Mouse (Mus musculus) spleen, adult 2 months (tissue): ENCODE results near the gene Atg4a-ps. TPM values are rescaled to one million over a fixed set of nuclear protein-coding genes. Genes with fewer than 3 reads are reported as not detected.

Experiments used
- DNase-seq, 2 experiments: peaks; one replicate each; pipeline versions ENCODE4 v3.0.0 to v3.0.0-alpha.2; 2012 to 2021; ENCODE audit warnings: low spot score in 2 of 2, low read depth in 1 of 2
- H3K27ac ChIP-seq: fragments of 200-500 bp; 2 replicates; pipeline ENCODE4 v1.5.1; 2012; ENCODE audit warnings: low read length, inconsistent platforms; ENCODE audit not compliant: insufficient read depth
- H3K27me3 ChIP-seq: fragments of 200-500 bp; 2 replicates; pipeline ENCODE4 v1.6.1; 2012; ENCODE audit warnings: mild to moderate bottlenecking, moderate library complexity, low read length, inconsistent platforms; ENCODE audit not compliant: control insufficient read depth, insufficient read depth
- H3K36me3 ChIP-seq: fragments of 200-500 bp; 2 replicates; pipeline ENCODE4 v1.6.1; 2012; ENCODE audit warnings: mild to moderate bottlenecking, low read length, inconsistent platforms; ENCODE audit not compliant: control insufficient read depth, insufficient read depth
- H3K4me1 ChIP-seq: fragments of 200-500 bp; 2 replicates; pipeline ENCODE4 v1.6.1; 2011; ENCODE audit warnings: inconsistent platforms; ENCODE audit not compliant: control insufficient read depth, insufficient read depth, insufficient read length
- H3K4me3 ChIP-seq: fragments of 200-500 bp; 2 replicates; pipeline ENCODE4 v1.5.1; 2011; ENCODE audit warnings: mild to moderate bottlenecking, inconsistent platforms; ENCODE audit not compliant: insufficient read depth, insufficient read length; ENCODE audit errors: extremely low read depth
- CTCF ChIP-seq: fragments of 200-500 bp; IDR thresholded peaks from 2 replicates; pipeline ENCODE4 v1.5.1; 2011; ENCODE audit warnings: mild to moderate bottlenecking, inconsistent platforms; ENCODE audit not compliant: insufficient read depth, insufficient read length, insufficient replicate concordance; ENCODE audit errors: extremely low read depth
- POLR2A ChIP-seq: fragments of 200-500 bp; IDR thresholded peaks from 2 replicates; pipeline ENCODE4 v1.6.1; 2011; ENCODE audit warnings: low read depth, low read length, inconsistent platforms
- WGBS: fragments of 180-500 bp; shearing (Covaris S2); methylation state at CpG from one replicate; pipeline ENCODE4 v1.1.7; 2018; 5-methylcytosine and 5-hydroxymethylcytosine counted together
- polyA plus RNA-seq: library from polyadenylated mRNA; depleted of rRNA; stranded (reverse); fragments of >200 nt; gene quantifications from 2 replicates; pipeline ENCODE4 v1.2.3, GENCODE M21; 2012

Gene Atg4a-ps
- polyA plus RNA-seq, 1 experiment: not detected

DNA sequence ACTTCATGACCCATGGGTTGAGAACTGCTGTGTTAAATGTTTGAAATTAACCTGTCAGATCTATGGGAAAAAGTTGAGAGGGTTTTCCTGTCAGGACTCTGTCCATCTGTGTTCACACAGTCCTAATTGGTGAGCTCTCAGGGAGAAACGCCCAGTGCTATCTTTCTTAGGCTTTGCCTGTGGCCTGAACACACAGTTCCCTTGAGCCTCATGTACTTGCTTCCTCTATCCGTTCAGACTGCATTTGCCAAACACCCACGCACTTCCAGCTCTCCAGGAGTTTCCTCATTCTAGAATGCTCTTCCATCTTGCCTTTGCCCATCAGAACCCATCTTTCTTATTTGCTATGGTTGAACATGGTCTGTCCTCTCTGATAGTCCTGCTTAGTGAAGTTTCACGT is 2.6 kb upstream of the Atg4a-ps start:
- no peak overlapping the region for H3K27ac ChIP-seq
- no peaks in the 10 kb centered on the region for H3K4me1 ChIP-seq
- no peaks in the 10 kb centered on the region for H3K27me3 ChIP-seq
- TF ChIP-seq CTCF: no peak
- H3K4me3 ChIP-seq: no peak overlapping the region
- no peaks in the 10 kb centered on the region for H3K36me3 ChIP-seq
- no peak for DNase-seq
- 84% methylated on average over 4 of the region's 4 CpGs for WGBS

DNA sequence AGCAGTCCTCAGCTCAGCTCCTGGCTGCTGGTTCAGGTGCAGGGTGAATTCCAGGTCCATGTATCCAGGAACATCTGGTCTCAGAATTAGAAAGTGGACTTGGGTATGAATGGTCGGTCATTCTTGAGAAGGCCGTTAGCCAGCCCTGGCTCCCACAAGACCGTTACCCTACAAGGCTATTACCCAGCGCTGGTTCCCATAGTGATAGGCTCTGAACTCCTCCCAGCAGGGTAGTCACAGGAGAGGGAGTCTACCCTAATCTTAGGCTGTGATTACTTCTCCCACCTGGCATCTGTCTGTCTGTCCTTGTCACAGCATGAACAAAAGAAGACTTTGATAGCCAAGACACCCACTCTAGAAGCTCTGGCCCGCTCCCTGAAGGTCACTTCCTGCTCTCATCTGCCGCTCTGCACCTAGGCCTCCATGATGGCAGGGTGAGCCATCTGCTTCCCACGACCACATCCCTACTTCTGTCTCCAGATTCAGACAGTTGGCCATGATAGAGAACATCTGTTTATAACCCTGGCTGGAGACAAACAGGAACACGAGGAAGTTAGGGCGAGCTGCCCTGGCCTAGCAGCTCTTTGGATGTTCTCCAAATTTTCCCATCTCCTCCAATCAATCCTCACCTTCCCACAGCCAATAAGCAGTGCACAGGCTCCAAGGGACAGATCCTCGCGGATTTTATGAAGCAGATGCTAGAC is 1.4 kb upstream of the Atg4a-ps start:
- Histone ChIP-seq H3K4me3 (no peak overlapping the region), H3K36me3 (no peaks in the 10 kb centered on the region), H3K27me3 (no peaks in the 10 kb centered on the region), H3K4me1 (no peaks in the 10 kb centered on the region), H3K27ac (no peak overlapping the region)
- 86% methylated on average over 11 of the region's 11 CpGs for WGBS
- no peak for TF ChIP-seq CTCF
- no peak for TF ChIP-seq POLR2A
- no peak for DNase-seq

DNA sequence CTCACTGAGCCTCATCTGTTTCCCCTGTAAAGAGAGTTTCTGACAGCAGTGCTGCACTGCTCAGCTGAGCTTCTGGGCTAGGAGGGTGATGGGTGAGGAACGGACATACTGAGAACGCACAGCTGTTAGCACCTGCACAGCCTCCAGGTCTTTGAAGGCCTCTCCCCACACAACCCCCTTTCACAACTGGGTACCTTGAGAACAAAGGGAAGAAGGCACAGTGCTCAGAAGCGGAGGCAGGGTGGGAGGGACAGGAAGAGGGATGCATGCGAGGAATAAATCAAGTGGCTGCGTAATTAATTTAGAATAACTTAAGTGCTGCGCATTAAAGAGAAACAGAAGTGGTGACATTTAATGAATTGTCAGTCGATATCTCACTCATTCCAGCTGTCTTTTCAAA is 4.6 kb downstream of the Atg4a-ps start:
- no peaks in the 10 kb centered on the region for H3K27me3 ChIP-seq
- DNase-seq: no peak
- no peak for TF ChIP-seq POLR2A
- TF ChIP-seq CTCF: no peak
- no peaks in the 10 kb centered on the region for H3K4me1 ChIP-seq
- H3K36me3 ChIP-seq: no peaks in the 10 kb centered on the region
- WGBS: 51% methylated on average over 7 of the region's 7 CpGs
- H3K27ac ChIP-seq: no peak overlapping the region
- H3K4me3 ChIP-seq: no peak overlapping the region

DNA sequence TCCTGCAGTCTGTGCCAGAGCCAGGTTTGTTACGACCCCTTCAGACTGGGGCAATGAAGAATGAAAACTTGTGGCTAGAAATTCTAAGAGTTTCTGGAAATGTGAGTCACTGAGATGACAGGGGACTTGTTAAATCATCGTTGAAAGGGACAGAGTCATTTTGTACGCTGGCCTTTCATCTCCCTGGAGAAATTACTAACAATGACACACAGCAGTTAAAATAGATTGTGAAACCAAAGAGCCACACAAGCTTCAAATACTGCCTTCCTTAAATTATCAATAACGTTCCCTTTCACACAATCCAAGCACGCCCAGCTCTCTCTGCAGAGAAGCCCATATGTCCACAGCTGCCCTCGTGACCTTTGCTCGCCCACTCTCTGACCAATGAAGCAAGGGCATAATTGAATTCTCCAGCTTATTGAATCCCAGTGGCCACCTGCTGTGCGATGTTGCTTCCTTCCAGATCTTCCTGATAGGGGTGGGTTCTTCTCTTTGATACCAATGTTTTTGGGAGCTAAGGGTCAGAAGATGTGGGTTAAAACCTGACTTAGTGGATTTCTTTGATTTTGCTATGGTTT is 5.6 kb downstream of the Atg4a-ps start:
- TF ChIP-seq POLR2A: no peak
- no peak for TF ChIP-seq CTCF
- no peak for DNase-seq
- no peak overlapping the region for H3K4me3 ChIP-seq
- H3K27me3 ChIP-seq: no peaks in the 10 kb centered on the region
- 77% methylated on average over 8 of the region's 8 CpGs for WGBS
- no peak overlapping the region for H3K27ac ChIP-seq
- no peaks in the 10 kb centered on the region for H3K36me3 ChIP-seq
- no peaks in the 10 kb centered on the region for H3K4me1 ChIP-seq

DNA sequence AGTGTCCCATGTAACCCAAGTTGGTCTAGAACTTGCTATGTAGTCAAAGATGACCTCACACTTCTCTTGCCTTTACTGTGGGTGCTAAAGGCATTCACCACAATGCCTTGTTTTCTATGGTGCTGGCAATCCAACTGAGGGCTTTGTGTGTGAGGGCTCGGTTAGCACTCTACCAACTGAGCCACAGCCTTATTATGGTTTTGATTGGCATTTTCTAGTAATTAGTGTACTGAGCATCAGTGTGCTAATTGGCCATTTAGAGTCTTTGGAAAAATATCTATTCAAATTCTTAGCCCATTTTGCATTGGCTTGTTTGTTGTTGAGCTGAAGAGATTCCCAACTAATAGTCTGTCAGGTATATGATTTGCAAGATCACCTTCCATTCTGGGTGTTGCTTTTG is 8.2 kb downstream of the Atg4a-ps start:
- no peak for DNase-seq
- TF ChIP-seq CTCF (no peak), POLR2A (no peak)
- Histone ChIP-seq H3K36me3 (no peaks in the 10 kb centered on the region), H3K27ac (no peak overlapping the region), H3K4me3 (no peak overlapping the region), H3K27me3 (no peaks in the 10 kb centered on the region), H3K4me1 (no peaks in the 10 kb centered on the region)
- 83% methylated on average over 1 of the region's 1 CpGs for WGBS

DNA sequence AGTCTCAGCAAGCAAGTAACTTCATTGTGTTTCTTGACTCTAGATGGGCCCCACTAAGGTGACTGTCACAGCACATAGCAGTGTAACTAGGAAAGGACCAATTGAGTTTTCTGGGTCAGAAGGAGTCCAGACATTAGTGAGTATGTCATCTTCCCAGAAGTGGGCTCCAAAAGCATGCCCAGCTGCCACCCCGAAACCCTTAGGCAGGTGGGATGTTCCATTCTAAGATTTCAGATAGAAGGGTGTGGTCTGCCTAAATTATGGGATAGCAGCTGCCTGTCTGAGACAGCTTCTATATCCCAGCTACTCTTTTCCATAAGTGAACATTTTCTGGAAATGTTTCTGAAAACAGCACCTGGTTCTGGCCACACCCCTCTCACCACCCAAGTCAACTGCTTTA is 11.6 kb downstream of the Atg4a-ps start:
- Histone ChIP-seq H3K27me3 (no peaks in the 10 kb centered on the region), H3K4me1 (no peaks in the 10 kb centered on the region), H3K36me3 (no peaks in the 10 kb centered on the region), H3K27ac (no peak overlapping the region), H3K4me3 (no peak overlapping the region)
- no peak for DNase-seq
- WGBS: 91% methylated on average over 1 of the region's 1 CpGs
- TF ChIP-seq CTCF (no peak), POLR2A (no peak)

DNA sequence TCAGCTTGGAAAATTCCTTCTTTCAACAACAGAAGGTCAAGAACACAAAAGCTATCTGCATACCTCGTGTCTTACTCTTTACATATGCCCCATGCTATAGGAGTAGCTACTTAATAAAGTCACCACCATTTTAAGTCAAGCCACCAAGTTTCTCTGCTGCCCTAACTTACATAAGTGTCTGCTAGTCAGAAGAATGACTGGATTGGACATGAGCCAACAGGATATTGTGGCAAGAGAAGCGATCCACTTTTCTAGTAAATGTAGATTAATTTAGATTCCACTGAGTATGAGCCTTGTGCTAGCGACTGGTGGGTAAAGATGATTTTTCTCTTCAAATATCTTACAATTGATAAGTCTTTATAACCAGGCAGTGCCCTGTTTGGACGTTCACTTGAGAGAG is 12.0 kb downstream of the Atg4a-ps start:
- 21% methylated on average over 4 of the region's 4 CpGs for WGBS
- TF ChIP-seq POLR2A: no peak
- TF ChIP-seq CTCF: no peak
- Histone ChIP-seq H3K36me3 (no peaks in the 10 kb centered on the region), H3K4me1 (no peaks in the 10 kb centered on the region), H3K4me3 (no peak overlapping the region), H3K27me3 (no peaks in the 10 kb centered on the region), H3K27ac (no peak overlapping the region)
- DNase-seq: no peak
